Mouse (Mus musculus) limb, embryonic 14.5 days (tissue): ENCODE results near the gene Pirt. TPM values are rescaled to one million over a fixed set of nuclear protein-coding genes. Genes with fewer than 3 reads are reported as not detected.

ENCODE experiments used
- ATAC-seq: fragments of 200-750 bp; cut with Nextera tagmentation; 2 replicates; pipeline ENCODE4 v1.8.0; 2017; ENCODE audit warnings: low read depth, moderate number of reproducible peaks, moderate TSS enrichment; ENCODE audit not compliant: low FRiP score
- DNase-seq: peaks from one replicate; pipeline ENCODE4 v3.0.0-alpha.2; 2015; ENCODE audit warnings: low spot score
- H3K27ac ChIP-seq: fragments of 300-500 bp; sonication (generic); replicated peaks from 2 replicates; pipeline ENCODE4 v1.5.1; 2014; ENCODE audit warnings: low read depth, mild to moderate bottlenecking, low read length, moderate library complexity, mixed read lengths
- H3K27me3 ChIP-seq: fragments of 300-500 bp; sonication (generic); 2 replicates; pipeline ENCODE4 v1.6.1; 2014; ENCODE audit warnings: low read length, mixed read lengths; ENCODE audit not compliant: control insufficient read depth, insufficient read depth
- H3K36me3 ChIP-seq: fragments of 300-500 bp; sonication (generic); 2 replicates; pipeline ENCODE4 v1.6.1; 2014; ENCODE audit warnings: mild to moderate bottlenecking, low read length, moderate library complexity, mixed read lengths; ENCODE audit not compliant: control insufficient read depth, insufficient read depth
- H3K4me1 ChIP-seq: fragments of 300-500 bp; sonication (generic); 2 replicates; pipeline ENCODE4 v1.6.1; 2014; ENCODE audit warnings: antibody characterized with exemption, low read length, mixed read lengths; ENCODE audit not compliant: control insufficient read depth, insufficient read depth
- H3K4me2 ChIP-seq: fragments of 300-500 bp; sonication (generic); replicated peaks from 2 replicates; pipeline ENCODE4 v1.6.1; 2014; ENCODE audit warnings: low read depth, mild to moderate bottlenecking, low read length, moderate library complexity; ENCODE audit not compliant: severe bottlenecking
- H3K4me3 ChIP-seq: fragments of 300-500 bp; sonication (generic); replicated peaks from 2 replicates; pipeline ENCODE4 v1.5.1; 2014; ENCODE audit warnings: low read length
- H3K9ac ChIP-seq: fragments of 300-500 bp; sonication (generic); 2 replicates; pipeline ENCODE4 v1.6.1; 2014; ENCODE audit warnings: mild to moderate bottlenecking, low read depth, low read length, moderate library complexity; ENCODE audit not compliant: severe bottlenecking
- H3K9me3 ChIP-seq: fragments of 300-500 bp; sonication (generic); 2 replicates; pipeline ENCODE4 v1.6.1; 2016; ENCODE audit warnings: low read length; ENCODE audit not compliant: control insufficient read depth
- POLR2A ChIP-seq: fragments of 200-500 bp; IDR thresholded peaks from 2 replicates; pipeline ENCODE4 v1.8.0; 2012; ENCODE audit warnings: inconsistent platforms, mild to moderate bottlenecking, moderate library complexity, borderline replicate concordance; ENCODE audit not compliant: insufficient read depth, insufficient read length; ENCODE audit errors: extremely low read depth
- WGBS: fragments of 180-500 bp; shearing (Covaris S2); extraction: QIAGEN DNeasy Blood & Tissue Kit; methylation state at CpG from one replicate; pipeline ENCODE4 v1.1.7; 2014; 5-methylcytosine and 5-hydroxymethylcytosine counted together
- polyA plus RNA-seq, 2 experiments: library from polyadenylated mRNA; depleted of rRNA in 1 of 2; stranded (reverse) in 1 of 2; unstranded in 1 of 2; fragments of >200 nt; fragmentation: Nextera tagmentation in 1 of 2; extraction: Ambion mirVana in 1 of 2; gene quantifications; 2 replicates each; pipeline versions ENCODE4 v1.2.1 to v1.2.3; 2012 to 2014

Pirt gene
- polyA plus RNA-seq, 2 experiments, result 0.18 to 0.23 TPM

GRCm38 (mm10) chr11:66892536-66892935 lies 19.2 kb upstream of the Pirt start:
- H3K36me3 ChIP-seq, result no peaks in the 10 kb centered on the region
- DNase-seq (no peak), ATAC-seq (no peak)
- no peak for TF ChIP-seq POLR2A
- no peaks in the 10 kb centered on the region for H3K27me3 ChIP-seq
- H3K4me2 ChIP-seq, result no peak overlapping the region
- no peak overlapping the region for H3K4me3 ChIP-seq
- H3K27ac ChIP-seq, result no peak overlapping the region
- H3K9ac ChIP-seq, result no peak overlapping the region
- WGBS, result 95% methylated on average over 3 of the region's 3 CpGs
- H3K9me3 ChIP-seq, result no peaks in the 10 kb centered on the region
- no peaks in the 10 kb centered on the region for H3K4me1 ChIP-seq

DNA sequence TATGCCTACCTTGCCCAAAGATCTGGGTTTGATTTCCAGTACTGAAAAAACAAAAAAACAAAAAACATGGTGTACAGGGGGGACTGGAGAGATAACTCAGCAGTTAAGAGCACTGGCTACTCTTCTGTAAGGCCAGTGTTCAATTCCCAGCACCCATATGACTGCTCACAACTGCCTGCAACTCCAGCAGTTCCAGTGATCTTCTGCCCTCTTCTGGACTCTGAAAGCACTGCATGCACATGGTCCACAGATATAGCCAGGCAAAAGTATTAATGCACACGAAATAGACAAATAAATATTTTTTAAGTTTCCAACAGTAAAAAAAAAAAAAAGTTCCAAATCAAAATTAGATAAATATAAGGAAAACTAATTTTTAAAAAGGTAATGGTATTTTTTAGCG lies 13.0 kb upstream of the Pirt start:
- Histone ChIP-seq H3K9ac (no peak overlapping the region), H3K36me3 (no peaks in the 10 kb centered on the region), H3K27ac (no peak overlapping the region), H3K4me3 (no peak overlapping the region), H3K4me2 (no peak overlapping the region), H3K27me3 (no peaks in the 10 kb centered on the region), H3K4me1 (no peaks in the 10 kb centered on the region), H3K9me3 (no peaks in the 10 kb centered on the region)
- TF ChIP-seq POLR2A, result no peak
- 91% methylated on average over 2 of the region's 2 CpGs for WGBS
- DNase-seq (no peak), ATAC-seq (no peak)

- Histone ChIP-seq H3K4me2 (no peak overlapping the region), H3K27ac (no peak overlapping the region), H3K36me3 (no peaks in the 10 kb centered on the region), H3K27me3 (no peaks in the 10 kb centered on the region), H3K9ac (no peak overlapping the region), H3K4me3 (no peak overlapping the region), H3K4me1 (no peaks in the 10 kb centered on the region), H3K9me3 (no peaks in the 10 kb centered on the region)
- WGBS, result 15% methylated on average over 7 of the region's 7 CpGs
- TF ChIP-seq POLR2A, result no peak
- no peak; the same call in 1 of the 2 replicates for ATAC-seq
- DNase-seq, result peak; percentile 72
These were observed 12.4 kb upstream of the Pirt start for GRCm38 (mm10) chr11:66899426-66899825.

DNA sequence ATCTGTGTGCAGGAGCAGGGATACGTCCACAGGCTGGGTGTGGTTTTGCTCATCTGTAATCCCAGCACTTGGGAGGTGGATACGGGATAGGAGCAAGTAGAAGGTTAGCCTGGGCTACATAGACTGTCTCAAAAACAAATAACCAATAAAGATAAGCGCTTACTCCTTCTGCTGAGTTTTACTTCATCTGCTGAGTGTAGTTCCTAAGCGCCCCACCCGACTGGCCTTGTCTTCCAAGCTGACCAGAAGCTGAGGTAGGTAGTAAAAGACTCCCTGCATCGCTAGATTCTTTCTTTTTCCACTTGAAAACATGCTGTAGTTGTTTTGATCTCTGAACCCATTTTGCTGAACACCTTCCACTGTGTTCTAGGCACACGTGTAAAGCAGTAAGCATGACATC lies 9.0 kb upstream of the Pirt start:
- H3K9ac ChIP-seq, result no peak overlapping the region
- 90% methylated on average over 7 of the region's 7 CpGs for WGBS
- no peak overlapping the region for H3K4me2 ChIP-seq
- ATAC-seq (no peak), DNase-seq (no peak)
- no peak overlapping the region for H3K27ac ChIP-seq
- H3K9me3 ChIP-seq, result no peaks in the 10 kb centered on the region
- no peaks in the 10 kb centered on the region for H3K27me3 ChIP-seq
- no peak overlapping the region for H3K4me3 ChIP-seq
- no peaks in the 10 kb centered on the region for H3K36me3 ChIP-seq
- TF ChIP-seq POLR2A, result no peak
- H3K4me1 ChIP-seq, result no peaks in the 10 kb centered on the region

DNA sequence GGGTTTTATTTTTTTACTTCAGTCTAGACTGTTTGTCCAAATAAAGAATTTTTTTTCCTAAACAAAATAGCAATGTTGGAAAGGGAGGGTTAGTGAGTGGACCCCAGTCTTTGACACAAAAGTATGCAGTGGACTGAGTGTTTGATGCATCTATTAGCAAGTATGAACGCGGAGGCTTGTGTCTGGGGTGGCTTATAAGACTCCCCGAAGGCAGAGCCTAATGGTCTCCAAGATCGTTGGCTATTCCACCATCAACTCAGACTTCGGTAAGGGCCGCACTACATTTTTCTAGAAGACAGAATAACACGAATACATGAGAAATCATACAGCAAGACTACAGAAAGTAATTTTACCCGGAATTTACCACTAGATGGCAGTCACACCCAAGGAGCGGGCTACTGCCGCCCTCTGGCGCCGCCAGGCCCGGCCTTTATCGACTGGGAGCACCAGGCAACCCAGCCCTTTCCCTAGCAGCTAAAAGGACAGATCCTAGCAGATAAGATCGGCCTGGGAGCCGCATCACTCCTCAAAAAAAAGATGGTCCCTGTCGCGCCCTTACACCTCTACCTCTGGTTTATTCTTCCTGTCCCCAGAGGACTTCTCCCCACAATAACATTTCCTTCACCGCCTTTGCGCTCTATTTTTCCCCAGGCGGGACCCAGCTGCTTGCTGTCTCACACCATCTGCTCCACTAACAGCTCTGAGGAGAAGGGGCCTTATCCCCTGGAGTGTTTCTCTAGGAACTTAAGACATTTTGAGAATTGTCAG lies 6.0 kb upstream of the Pirt start:
- Histone ChIP-seq H3K36me3 (no peaks in the 10 kb centered on the region), H3K4me1 (no peaks in the 10 kb centered on the region), H3K27ac (no peak overlapping the region), H3K4me3 (no peak overlapping the region), H3K4me2 (peak overlapping the region; percentile 23), H3K9ac (0 out of 2 replicates have a peak overlapping the region, but pooled peaks have one; percentile 34), H3K27me3 (no peaks in the 10 kb centered on the region), H3K9me3 (no peaks in the 10 kb centered on the region)
- TF ChIP-seq POLR2A, result no peak
- DNase-seq (peak; percentile 92), ATAC-seq (peak; percentile 67)
- WGBS, result 12% methylated on average over 21 of the region's 21 CpGs
